Mouse (Mus musculus) testis, adult 2 months (tissue): ENCODE results near the gene Cd1d1.

Source experiments
- CTCF ChIP-seq: fragments of 200-500 bp; IDR thresholded peaks from 2 replicates; pipeline ENCODE4 v1.5.1; 2012; ENCODE audit warnings: low read depth, mild to moderate bottlenecking, inconsistent platforms, low read length, moderate library complexity; ENCODE audit not compliant: control insufficient read depth, insufficient read depth, insufficient replicate concordance
- POLR2A ChIP-seq: fragments of 200-500 bp; IDR thresholded peaks from 2 replicates; pipeline ENCODE4 v1.6.1; 2012; ENCODE audit warnings: low read depth, mild to moderate bottlenecking, inconsistent platforms, low read length, moderate library complexity; ENCODE audit not compliant: control insufficient read depth

DNA sequence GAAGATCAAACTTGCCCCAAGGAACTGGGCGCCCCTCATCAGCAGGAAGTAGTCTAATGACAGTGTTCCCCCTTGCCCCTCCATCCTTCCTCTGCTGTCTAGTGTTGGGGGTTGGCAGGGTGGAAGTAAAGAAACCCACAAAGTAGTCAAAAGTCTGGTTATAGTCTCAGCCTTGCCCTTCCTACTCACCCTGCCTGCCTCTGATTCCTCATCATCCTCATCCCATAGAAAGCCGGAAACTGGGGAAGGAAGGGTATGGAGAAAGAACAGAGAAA, 37.9 kb downstream of the Cd1d1 start:
- no peak for TF ChIP-seq POLR2A
- no peak for TF ChIP-seq CTCF
